In genomic region chr9:62724175-62724574, GRCm38 (mm10) we compare ENCODE assay signal across 20 mouse cellular contexts.
"Had no signal": no experiment of that assay in that cellular context is flagged by ENCODE, and none has a peak within 500 bp of the region (broad histone marks: within the 10 kb centered on the region; RNA-seq: fewer than 3 reads in every experiment).

No protein-coding gene starts in this region.

- H3K9me3 ChIP-seq: lung, embryonic 15.5 days; megakaryocyte, embryonic 14.5 days; midbrain, embryonic 10.5 days; midbrain, embryonic 15.5 days; neural tube, embryonic 12.5 days; neural tube, embryonic 15.5 days; stomach, embryonic 15.5 days had no signal

- H3K36me3 ChIP-seq: lung, embryonic 15.5 days; midbrain, embryonic 10.5 days; midbrain, embryonic 15.5 days; neural tube, embryonic 12.5 days; neural tube, embryonic 15.5 days; stomach, embryonic 15.5 days had no signal

- ATAC-seq: intestine, embryonic 16.5 days; midbrain, embryonic 15.5 days had no signal

- H3K27me3 ChIP-seq: lung, embryonic 15.5 days; midbrain, embryonic 15.5 days; neural tube, embryonic 12.5 days; neural tube, embryonic 15.5 days; stomach, embryonic 15.5 days had no signal

- H3K9ac ChIP-seq: liver, embryonic 14.5 days; lung, embryonic 15.5 days; midbrain, embryonic 15.5 days; neural tube, embryonic 12.5 days; neural tube, embryonic 15.5 days; stomach, embryonic 15.5 days had no signal

- H3K4me1 ChIP-seq: megakaryocyte, embryonic 14.5 days; midbrain, embryonic 15.5 days; stomach, embryonic 15.5 days had no signal

- DNase-seq: kidney, adult 18-20 months; kidney, adult 9 months; kidney, postnatal 14 days; kidney, postnatal 4 days; lung, adult 18-20 months; lung, postnatal 10 days; lung, postnatal 36 days; right cerebral cortex, adult 18-20 months; right cerebral cortex, postnatal 25 days; spleen, adult 18-20 months; thymus, postnatal 36 days had no signal

- H3K4me3 ChIP-seq: lung, embryonic 15.5 days; megakaryocyte, embryonic 14.5 days; midbrain, embryonic 10.5 days; midbrain, embryonic 15.5 days; neural tube, embryonic 12.5 days; neural tube, embryonic 15.5 days; stomach, embryonic 15.5 days had no signal

- H3K27ac ChIP-seq: liver, embryonic 14.5 days; lung, embryonic 15.5 days; midbrain, embryonic 10.5 days; midbrain, embryonic 15.5 days; neural tube, embryonic 12.5 days; neural tube, embryonic 15.5 days; stomach, embryonic 15.5 days had no signal

- H3K4me2 ChIP-seq: lung, embryonic 15.5 days; midbrain, embryonic 15.5 days; neural tube, embryonic 12.5 days; neural tube, embryonic 15.5 days; stomach, embryonic 15.5 days had no signal
